Mouse (Mus musculus) fibroblast of lung, adult 2 months (primary cell): ENCODE data around the gene Slc48a1.

Experiments used
- DNase-seq: peaks from one replicate; pipeline ENCODE4 v3.0.0-alpha.2; 2011; ENCODE audit warnings: low read depth

Slc48a1 gene

DNA sequence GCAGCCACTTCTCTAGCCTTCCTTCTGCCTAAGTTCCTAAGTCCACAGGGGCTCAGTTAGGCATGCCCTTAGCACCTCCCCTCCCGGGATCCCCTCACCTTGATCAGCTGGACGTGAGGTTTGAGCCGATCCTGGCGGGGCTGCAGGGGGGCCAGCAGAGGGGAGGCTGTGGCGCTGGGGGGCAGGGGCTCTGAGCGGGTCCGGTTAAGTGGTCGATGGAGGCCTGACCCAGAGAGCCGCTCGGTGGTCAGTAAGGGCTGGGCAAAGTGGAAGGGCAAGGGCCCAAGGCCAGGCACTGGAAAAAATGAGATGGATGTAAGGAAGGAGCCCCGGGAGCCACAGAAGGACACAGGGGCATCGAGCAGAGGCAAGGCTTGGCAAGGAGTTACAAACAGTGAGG lies 29.5 kb downstream of the Slc48a1 start:
- DNase-seq = no peak

DNA sequence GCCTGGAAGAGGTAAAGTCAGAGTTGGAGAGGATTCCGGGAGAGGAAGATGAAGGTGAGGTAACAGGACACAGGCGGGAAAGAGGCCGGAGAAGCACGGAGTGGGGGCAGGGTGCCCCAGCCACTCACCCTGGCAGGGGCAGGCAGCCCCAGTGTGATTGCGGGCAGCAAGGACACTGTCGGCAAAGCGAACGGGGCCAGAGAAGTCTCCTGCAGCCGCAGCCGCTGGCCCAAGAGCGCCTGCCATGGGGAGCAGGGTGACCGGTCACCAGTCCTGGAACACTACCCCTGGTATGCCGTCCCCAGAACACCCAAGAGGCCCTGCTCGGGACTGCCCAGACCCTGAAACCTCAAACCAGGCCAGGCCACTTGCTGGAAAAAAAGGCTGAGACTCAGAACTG lies 30.2 kb downstream of the Slc48a1 start:
- DNase-seq = no peak

DNA sequence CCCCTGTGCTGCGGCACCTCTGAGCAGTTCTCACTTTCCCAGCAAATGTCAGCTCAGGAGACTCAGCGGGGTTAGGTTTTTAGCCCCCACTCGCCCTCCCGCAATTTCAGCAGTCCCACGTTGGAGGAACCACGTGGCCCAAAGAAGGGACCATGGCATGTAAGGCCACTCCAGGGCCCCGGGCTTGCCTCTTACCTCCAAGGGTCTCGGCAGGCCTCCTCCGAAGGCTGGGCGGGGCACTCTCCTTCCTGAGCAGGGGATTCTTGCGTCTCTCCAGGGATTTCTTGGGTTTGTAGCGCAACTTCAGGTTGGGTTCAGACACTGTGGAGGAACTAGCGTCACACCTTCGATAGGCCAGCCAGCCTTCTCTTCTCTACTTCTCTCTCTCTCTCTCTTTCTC lies 30.9 kb downstream of the Slc48a1 start:
- DNase-seq = no peak

DNA sequence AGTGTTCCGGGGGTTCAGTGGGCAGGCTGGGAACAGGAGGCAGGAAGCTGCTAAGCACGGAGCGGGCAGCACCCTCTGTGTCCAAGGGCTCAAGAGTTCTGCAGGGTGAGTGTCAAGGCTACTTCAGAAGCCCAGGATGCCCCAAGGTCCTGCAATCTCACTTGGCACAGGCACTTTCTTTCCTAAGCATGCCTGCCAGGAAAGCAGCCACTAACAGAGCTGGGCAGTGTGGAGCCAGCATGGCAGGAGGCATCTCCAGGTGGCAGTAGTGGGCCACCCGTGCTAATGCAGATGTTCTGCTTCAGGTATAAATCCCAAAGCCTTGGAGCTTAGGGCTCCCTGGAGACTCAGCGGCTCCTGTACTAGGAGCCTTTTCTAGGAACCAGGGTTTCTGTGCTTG lies 31.6 kb downstream of the Slc48a1 start:
- DNase-seq = no peak

DNA sequence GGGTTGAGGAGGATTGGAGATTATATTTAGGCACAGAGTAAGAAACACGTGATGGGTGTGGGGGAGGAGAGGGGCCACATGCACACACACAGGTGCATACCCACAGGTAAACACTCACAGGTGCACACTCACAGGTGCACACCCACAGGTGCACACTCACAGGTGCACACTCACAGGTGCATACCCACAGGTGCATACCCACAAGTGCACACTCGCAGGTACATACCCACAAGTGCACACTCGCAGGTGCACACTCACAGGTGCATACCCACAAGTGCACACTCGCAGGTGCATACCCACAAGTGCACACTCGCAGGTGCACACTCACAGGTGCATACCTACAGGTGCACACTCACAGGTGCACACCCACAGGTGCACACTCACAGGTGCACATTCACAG lies 32.1 kb downstream of the Slc48a1 start:
- DNase-seq = no peak

DNA sequence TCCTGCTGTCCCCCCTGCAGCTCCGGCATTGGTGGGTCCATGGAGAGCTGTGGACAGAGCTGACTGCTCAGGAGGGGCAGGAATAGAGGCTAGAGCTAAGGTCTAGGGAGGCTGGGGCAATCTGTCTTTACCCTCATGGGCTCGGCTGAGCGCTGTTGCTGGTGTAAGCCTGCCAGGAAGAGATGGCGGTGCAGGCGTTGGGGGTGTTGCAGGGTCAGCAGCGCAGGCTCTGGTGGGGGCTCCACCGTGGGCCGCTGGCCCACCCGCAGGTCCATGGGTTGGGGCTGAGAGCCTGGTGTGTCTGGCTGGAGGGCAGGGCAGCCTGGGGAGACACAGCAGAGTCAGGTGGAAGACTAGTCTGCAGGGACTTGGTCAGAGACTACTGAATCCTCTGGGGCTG lies 33.0 kb downstream of the Slc48a1 start:
- DNase-seq = no peak

DNA sequence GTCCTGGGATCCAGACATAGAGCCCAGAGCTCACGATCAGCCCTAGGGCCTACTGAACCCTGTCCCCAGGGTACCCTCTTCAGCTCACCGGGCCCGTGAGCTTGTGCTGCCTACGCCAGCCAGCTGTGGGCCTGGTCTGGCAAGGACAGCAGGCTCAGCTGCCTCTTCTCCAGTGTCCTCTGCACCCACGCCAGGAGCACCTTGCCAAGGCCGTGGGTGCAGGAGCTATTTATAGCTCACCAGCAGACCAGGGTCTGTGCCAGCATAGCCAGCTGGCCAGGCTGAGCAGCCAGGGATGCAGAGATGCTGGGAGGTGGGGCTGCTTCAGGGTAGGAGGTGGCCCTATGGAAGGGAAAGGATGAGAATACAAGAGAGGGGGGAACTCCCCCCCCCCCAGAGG lies 33.8 kb downstream of the Slc48a1 start:
- DNase-seq = peak; percentile 85

DNA sequence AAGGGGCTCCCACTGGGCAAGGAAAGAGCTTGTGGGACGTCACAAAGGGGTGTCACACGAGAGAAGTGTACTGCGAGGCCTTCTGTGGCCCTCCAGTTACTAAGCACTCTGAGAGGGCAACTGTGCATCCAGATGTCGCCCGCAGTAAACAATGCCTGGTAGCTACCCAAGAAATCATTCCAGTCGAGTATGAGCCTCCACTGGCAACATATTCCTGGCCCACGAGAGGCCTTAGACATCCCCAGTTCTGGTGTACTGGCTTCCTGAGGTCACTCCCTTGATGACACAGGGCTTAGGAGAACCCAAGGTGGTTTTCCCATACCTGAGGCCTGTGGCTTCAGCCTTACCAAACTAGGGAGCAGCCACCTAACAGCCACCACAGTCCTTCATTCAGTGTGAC lies 34.6 kb downstream of the Slc48a1 start:
- DNase-seq = no peak

DNA sequence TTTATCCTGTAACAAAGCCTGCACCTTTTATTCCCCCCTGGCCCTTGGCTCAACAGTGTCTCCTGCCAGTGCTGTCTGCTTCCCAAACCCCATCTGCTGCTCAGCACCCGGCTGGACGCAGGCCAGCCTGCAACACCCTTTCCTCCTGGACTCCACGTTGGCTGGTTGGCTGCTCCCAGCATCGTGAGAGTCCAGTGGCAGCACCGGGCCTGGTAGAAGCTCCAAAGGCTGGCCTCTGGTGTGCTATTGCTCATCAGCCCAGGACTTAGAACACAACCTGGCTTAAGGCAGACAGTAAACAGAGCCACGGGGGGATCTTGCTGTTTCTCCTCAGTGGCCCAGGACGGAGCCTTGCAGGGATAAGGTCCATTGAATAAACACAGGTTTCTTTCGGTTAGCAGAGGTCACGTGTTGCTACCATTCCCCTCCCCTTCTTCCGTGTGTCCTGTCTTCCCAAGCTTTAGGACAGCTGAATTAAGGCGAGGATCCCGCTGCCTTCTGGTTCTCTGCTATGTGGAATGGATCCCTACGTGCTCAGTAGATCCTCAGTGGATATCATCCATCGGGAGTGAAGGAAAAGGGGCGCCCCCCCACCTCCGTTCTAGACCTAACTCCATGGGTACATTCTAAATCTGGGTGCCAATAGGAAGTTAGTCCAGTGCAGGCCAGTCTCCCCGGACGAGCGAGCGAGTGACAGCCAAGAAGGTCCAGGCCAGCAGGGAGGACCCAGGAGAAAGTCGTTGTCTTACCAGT lies 35.3 kb downstream of the Slc48a1 start:
- DNase-seq = peak; percentile 65

DNA sequence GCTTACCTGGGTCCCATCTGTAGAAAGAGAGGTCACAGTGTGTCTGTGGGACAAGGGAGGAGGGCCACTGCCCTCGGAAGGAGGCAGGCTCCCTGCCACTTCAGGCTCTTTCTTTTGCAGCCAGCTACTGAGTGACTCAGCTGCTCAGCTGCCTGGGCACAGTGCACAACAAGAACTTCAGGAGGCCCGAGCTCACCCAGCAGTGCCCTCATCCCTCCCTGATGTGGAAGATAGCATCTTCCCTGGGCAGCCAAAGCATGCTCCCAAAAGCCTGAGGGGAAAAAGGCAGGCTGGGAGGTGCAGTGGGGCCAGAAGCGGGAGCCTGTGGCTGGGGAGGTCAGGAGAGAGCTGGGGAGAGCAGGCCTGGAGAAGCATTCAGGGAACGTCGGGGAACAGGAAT lies 36.4 kb downstream of the Slc48a1 start:
- no peak for DNase-seq

DNA sequence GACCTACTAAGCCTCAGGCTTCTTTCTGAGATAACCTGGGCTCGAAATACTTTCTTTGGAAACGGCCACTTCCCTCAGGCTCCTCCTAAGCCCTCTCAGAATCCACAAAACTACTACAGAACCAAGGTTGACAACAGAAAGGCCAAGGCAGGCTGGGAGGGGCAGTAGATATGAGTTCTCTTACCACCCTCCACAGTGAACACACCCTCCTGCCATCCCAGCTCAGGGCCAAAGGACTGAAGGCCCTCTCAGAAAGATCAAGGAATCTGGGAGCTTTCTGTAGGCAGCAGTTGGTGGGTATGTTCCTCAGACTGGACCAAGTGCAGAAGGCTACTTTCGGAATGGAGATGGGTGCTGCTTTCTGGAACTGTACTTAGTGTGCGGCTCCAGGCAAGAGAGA lies 36.9 kb downstream of the Slc48a1 start:
- no peak for DNase-seq

DNA sequence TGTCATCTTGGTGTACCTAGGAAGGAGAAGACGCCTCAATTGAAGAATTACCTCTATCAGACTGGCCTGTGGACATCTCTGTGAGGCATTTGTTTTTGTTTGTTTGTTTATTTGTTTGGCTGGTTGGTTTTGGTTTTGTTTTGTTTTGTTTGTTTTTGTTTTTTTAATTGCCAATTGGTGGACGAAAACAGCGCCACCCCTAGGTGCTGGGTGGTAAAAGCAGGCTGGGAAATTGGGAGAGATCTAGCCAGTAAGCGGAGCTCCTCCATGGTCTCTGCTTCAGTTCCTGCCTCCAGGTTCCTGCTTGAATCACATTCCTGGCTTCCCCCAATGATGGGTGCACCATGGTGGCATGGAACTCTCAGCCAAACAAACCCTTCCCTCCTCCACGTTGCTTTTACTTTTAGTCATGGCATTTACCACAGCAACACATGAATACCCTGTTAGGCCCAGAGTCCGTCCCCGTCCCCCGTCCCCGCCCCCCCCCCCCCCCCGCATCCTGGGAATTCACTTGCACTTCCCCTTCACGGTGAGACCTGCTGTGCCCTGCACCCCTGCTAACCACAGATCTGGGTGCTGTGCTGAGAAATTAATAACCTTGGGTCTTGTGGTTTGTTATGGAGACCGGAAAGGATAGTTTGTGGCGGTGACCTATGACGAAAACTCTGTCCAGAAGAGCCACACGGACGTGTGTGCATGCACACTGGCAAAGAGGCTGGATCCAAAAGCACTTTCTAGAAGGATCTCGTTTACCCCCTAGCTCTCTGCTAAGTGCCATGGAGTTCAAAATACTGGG lies 38.1 kb downstream of the Slc48a1 start:
- no peak for DNase-seq

DNA sequence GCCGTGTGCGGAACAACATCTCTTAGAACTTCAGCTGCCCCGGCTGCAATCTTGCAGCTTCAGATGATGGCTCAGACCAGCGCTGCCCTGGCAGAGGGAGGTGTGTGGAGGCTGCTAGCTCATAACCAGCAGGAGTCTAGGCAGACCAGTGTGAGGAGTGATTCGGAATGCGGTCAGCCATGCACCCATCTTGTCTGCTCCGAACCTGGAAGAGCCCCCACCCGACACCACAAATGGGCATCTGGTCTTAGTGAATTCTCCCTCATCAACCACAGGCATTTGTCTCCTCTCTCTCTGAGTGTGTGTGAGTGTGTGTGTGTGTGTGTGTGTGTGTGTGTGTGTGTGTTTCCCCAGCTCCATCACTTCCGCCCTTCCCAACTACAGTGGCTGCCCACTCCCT lies 41.6 kb downstream of the Slc48a1 start:
- no peak for DNase-seq

DNA sequence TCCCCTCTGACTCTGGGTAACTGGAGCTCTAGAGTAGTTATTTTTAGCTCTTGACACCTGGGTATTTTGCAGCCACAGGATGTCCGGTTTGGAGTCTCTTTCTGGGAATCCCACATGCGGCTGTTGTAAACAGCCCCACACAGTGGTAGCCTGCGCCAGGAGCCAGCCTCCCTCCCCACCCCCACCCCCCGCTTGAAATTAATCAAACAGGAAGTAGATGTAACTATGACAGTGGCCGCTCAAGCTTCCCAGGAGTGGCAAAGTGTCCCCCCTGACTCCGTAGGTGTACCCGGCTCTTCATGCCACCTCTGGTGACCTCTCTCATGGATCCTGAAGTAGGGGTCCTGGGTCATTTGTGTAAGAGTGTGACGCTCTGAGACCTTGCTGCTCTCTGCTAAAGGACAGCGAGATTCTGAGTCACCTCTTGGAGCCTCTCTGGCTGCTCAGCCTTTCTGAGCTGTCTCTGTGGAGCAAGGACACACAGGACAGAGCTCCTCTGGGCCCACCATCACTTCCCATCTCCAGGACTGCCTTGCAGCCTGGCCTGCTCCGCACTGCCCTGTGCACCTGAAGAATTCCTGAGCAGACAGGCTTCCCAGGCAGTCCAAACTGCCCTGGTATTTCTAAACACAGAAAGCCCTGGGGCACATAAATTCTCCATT lies 43.1 kb downstream of the Slc48a1 start:
- no peak for DNase-seq

DNA sequence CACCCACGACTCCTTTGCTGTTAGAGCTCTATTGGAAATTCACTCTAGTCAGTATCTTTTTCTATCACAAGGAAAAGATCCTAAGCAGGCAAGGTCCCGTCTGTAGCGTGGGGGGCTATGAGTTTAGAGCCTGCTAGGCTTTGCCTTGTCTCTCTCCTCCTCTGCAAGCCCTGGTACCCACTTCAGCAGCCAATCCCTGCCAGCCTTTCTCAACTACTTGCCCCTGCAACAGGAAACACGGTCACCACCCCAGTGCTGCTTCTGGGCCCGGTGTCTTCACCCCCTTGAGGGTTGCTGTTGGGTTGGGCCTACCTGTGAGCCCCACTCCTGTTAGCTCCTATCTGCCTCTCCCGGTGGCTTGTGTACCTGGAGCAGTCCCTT lies 43.7 kb downstream of the Slc48a1 start:
- DNase-seq = no peak

DNA sequence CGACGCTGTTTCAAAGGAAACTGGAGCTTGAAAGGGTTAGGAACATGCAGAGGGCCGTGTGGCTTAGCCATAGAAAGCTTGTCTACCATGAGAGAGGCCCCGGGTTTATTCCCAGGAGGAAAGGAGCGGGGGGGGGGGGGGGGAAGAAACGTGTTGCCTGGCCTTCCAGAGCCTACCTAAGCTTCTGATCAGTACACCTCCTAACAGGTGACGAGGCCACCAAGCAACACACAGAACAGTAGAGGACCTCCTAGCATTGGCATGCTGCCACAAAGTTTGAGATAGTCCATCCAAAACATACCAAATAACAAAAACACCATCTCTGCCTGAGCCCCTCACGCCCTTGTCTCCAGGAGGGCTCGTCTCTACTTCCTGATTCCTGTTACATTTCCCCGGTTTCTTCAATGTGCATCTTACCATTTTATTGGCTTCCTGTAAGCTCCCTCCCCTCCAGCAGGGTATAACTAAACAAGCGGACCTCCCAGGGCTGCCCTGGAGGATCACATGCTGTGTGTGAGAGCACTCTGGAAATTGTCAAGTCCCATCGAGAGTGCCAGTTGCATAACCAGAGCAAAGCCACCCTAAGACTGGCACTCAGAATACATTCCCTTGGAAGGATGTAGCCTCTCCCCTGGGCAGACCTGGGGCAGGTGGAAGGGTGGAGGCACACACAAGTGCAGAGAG lies 44.4 kb downstream of the Slc48a1 start:
- no peak for DNase-seq

DNA sequence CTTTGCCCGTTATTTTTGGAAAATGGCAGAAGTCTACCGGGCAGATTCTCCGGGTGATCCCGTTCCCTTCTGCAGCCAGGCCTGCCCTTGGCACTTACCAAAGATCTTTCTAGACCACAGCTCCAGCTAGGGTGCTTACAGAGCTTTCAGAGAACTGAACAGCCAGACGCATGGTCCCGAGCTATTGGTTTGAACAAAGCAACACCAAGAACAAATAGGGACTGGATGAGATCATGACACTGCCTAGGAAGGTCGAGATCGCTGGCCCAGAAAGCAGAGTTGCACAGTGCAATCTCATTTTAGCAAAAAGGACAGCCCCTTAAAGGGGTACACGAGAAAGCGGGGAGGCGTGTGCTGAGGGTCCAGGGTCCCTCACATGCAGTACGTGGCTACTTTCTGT lies 45.2 kb downstream of the Slc48a1 start:
- no peak for DNase-seq

DNA sequence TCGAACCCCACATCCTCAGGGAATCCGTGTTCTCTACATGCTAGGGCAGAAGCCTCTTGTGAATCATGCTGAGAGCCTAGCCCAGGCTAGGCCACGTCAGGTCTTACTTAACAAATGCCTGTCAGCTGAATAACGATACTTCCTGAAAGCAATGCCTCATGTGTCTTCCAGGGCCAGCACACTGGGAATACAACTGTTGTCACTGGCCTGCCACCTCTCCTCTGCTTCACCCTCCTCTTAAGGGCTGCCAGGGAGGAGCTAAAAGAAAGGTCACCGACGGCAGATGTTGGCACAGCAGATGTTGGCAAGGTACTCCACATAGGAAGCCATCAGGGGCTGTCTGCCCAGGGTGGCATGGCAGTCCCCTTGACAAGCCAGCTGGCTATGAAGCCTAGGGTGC lies 45.7 kb downstream of the Slc48a1 start:
- no peak for DNase-seq

DNA sequence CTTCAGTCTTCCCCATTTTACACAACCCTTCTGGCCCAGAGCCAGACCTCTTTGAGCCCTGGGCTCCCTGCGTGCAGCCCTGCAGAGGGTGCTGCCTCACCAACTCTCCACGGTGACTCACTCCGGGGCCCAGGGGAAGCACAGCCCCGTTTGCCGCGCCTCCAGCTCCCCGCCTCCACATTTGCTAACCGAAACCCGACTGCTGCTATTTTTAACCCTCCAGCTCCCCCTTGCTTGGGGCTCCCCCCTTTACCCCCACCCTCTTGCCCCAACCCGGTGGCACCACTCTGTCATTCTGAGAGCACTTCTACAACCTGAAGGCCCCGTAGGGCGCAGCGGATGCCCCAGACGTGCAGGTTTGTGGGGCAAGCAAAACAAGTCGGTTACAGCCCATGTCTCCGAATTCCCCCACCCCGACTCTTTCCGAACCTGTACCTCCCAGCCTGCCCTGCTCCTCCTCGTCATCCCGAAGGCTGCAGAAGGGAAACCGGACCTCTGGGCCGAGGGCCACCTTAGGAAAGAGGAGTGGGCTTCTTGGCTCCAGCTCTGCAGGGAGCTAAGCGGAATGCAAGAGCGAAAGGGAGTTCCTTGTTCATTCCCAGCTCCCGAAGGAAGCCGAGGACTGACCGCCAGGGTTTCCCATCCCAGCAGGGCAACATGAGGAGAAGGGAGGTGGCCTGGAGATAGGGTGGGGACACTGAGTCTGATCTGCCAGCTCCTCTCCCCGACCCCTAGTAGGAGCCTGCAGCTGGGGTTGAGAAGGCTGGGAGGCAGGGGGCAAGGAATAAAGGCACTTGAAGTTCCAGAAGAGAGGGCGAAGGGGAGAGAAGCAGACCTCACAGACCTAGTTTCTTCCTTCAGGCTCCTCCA lies 47.0 kb downstream of the Slc48a1 start:
- DNase-seq = peak; percentile 81

DNA sequence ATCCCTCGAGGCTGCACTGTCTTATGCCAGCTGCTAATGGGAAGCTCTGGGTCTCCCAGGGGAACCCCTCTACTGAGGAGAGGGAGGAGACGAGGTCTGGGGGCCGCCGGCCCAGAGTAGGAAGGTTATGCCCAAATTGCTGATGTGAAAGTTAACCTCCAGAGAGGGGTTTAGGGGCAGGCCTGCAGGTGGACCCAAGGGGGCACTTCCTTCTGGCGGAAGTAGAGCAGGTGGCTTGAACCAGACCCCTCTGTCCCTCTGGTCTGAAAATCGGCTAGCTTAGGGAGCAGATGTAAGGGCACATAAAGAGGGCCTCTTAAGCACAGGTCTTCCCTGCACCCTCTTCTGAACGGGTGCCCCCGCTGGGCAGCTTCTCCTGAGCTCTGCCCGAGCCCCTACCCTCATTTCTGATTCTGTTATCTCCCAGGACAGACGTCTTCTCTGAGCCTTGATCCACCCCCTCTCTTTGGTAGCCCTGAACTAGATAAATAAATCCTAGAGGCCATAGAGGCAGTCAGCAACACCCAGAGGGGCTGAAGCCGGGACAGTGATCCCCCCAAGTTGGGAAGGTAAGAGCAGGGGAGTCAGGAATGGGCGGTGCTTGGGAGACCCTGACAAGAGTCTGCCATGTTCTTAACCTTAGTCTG lies 47.7 kb downstream of the Slc48a1 start:
- no peak for DNase-seq

DNA sequence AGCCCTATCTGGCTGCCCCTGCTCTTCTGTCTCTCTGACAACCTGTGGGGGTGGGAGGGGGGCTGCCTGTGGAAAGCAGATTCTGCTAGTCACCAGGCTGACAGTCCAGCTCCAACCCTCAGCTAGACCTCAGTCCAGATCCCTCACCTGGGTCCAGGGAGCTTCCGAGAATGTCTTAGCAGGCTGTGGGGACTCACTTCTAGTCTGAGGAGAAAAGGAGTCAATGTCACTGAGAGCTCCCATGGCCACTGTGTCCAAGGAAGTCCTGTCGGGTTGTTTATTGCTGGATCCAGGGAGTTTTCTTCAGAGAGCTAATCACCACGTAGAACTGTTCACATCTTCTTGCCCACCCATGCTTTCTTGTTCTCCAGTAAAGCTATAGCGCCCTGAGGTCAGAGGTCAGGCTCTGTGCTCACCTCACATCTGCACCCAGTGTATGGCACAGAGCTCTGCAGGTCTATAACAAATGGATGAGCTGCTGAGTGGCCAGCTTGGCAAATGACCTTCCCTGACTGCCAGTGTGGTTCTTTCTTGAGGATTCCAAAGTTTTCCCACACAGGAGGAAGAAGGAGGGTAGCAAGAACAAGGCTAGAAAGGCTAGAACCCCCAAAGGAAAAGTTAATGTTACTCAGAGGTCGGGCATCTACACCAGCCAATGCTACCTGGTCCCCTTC lies 48.4 kb downstream of the Slc48a1 start:
- no peak for DNase-seq
